Comparison of ENCODE assay signal across 20 mouse cellular contexts in the genomic region with DNA sequence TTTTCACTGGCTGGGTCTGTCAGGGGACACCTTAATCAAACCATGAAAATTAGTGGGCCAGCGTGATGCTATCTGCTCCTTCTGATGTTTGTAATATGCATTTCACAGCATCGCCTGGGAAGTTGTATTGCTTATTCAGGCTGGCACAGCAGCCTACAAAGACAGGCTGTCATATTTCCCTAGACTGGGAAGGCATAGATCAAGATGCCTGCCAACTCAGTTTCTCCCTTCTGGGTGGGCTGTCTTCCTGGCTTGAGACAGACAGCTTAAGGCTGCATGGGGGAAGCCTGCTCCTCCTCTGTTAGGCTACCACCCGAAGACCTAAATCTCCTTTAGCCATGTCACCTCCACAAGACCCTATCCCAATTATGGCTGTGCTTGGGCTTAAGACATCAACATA.
"Had no signal": no experiment of that assay in that cellular context is flagged by ENCODE, and none has a peak within 500 bp of the region (broad histone marks: within the 10 kb centered on the region; RNA-seq: fewer than 3 reads in every experiment).

No protein-coding gene starts in this region.

- H3K4me1 ChIP-seq: kidney, embryonic 15.5 days; limb, embryonic 12.5 days; limb, embryonic 15.5 days; midbrain, embryonic 15.5 days; neural tube, embryonic 13.5 days; stomach, embryonic 15.5 days had no signal

- H3K4me3 ChIP-seq: kidney, embryonic 15.5 days; limb, embryonic 12.5 days; limb, embryonic 15.5 days; midbrain, embryonic 15.5 days; myocyte; neural tube, embryonic 13.5 days; stomach, embryonic 15.5 days had no signal

- H3K9ac ChIP-seq: kidney, embryonic 15.5 days; limb, embryonic 12.5 days; limb, embryonic 15.5 days; liver, embryonic 14.5 days; liver, postnatal 0 days; lung, embryonic 14.5 days; midbrain, embryonic 15.5 days; neural tube, embryonic 13.5 days; stomach, embryonic 15.5 days had no signal

- ATAC-seq: liver, postnatal 0 days; lung, postnatal 0 days; midbrain, embryonic 15.5 days had no signal

- H3K9me3 ChIP-seq: kidney, embryonic 15.5 days; limb, embryonic 12.5 days; limb, embryonic 15.5 days; midbrain, embryonic 15.5 days; neural tube, embryonic 13.5 days; stomach, embryonic 15.5 days had no signal

- H3K4me2 ChIP-seq: kidney, embryonic 15.5 days; limb, embryonic 12.5 days; limb, embryonic 15.5 days; liver, embryonic 11.5 days; lung, embryonic 14.5 days; midbrain, embryonic 15.5 days; neural tube, embryonic 13.5 days; stomach, embryonic 15.5 days had no signal

- H3K27ac ChIP-seq: kidney, embryonic 15.5 days; limb, embryonic 12.5 days; limb, embryonic 15.5 days; liver, embryonic 14.5 days; macrophage; midbrain, embryonic 15.5 days; neural tube, embryonic 13.5 days; stomach, embryonic 15.5 days had no signal

- H3K27me3 ChIP-seq: limb, embryonic 15.5 days; midbrain, embryonic 15.5 days; neural tube, embryonic 13.5 days; stomach, embryonic 15.5 days had no signal

- DNase-seq: kidney, adult 8-10 months; kidney, postnatal 14 days; kidney, postnatal 4 days; liver, postnatal 0 days; lung, embryonic 14.5 days; retina, postnatal 1 day; right cerebral cortex, postnatal 25 days; spleen, adult 18-20 months; thymus, postnatal 25 days had no signal

- H3K36me3 ChIP-seq: kidney, embryonic 15.5 days; limb, embryonic 12.5 days; limb, embryonic 15.5 days; midbrain, embryonic 15.5 days; neural tube, embryonic 13.5 days; stomach, embryonic 15.5 days had no signal
